Mouse (Mus musculus): ENCODE data around the gene Klc4. TPM values are rescaled to one million over a fixed set of nuclear protein-coding genes. Genes with fewer than 3 reads are reported as not detected.

Gene Klc4
- polyA plus RNA-seq, 1 experiment from 2014 or later: 40.0 TPM

GRCm38 (mm10) chr17:46628471-46628790 lies 17.4 kb downstream of the Klc4 start:
- Histone ChIP-seq H3K36me3 (peaks cover 24% of the 10 kb centered on the region), H3K9ac (peak overlapping the region; percentile 95), H3K27me3 (no peaks in the 10 kb centered on the region), H3K9me3 (replicated peaks) (no peaks in the 10 kb centered on the region), H3K27ac (peak overlapping the region; percentile 96), H3K4me3 (peak overlapping the region; percentile 94), H3K4me1 (peaks cover 59% of the 10 kb centered on the region), H3K4me2 (replicated peaks) (peak overlapping the region; percentile 84)
- peak; percentile 9; the same call in 1 of the 2 replicates for ATAC-seq (ENCODE audit: low FRiP score)
- WGBS: under 1% methylated on average over 13 of the region's 13 CpGs

- peak overlapping the region; percentile 84 for H3K4me2 ChIP-seq (replicated peaks)
- H3K4me1 ChIP-seq: peaks cover 70% of the 10 kb centered on the region
- peak overlapping the region; percentile 94 for H3K4me3 ChIP-seq
- H3K9ac ChIP-seq: peak overlapping the region; percentile 95
- ATAC-seq (ENCODE audit: low FRiP score): no peak
- H3K27me3 ChIP-seq: no peaks in the 10 kb centered on the region
- H3K36me3 ChIP-seq: peaks cover 14% of the 10 kb centered on the region
- no peaks in the 10 kb centered on the region for H3K9me3 ChIP-seq (replicated peaks)
- H3K27ac ChIP-seq: no peak overlapping the region
- 57% methylated on average over 6 of the region's 6 CpGs for WGBS
Observed at GRCm38 (mm10) chr17:46627409-46627808, 18.4 kb downstream of the Klc4 start.

- ATAC-seq (ENCODE audit: low FRiP score): no peak
- Histone ChIP-seq H3K4me2 (replicated peaks) (0 out of 2 replicates have a peak overlapping the region, but pooled peaks have one; percentile 15), H3K36me3 (no peaks in the 10 kb centered on the region), H3K4me1 (peaks cover 78% of the 10 kb centered on the region), H3K27ac (peak overlapping the region; percentile 23; the same call in 1 of the 2 replicates), H3K4me3 (no peak overlapping the region), H3K9ac (peak overlapping the region; percentile 28; the same call in 1 of the 2 replicates), H3K27me3 (no peaks in the 10 kb centered on the region), H3K9me3 (replicated peaks) (no peaks in the 10 kb centered on the region)
- WGBS: 60% methylated on average over 12 of the region's 12 CpGs
Observed at GRCm38 (mm10) chr17:46624598-46624997, 21.2 kb downstream of the Klc4 start.

DNA sequence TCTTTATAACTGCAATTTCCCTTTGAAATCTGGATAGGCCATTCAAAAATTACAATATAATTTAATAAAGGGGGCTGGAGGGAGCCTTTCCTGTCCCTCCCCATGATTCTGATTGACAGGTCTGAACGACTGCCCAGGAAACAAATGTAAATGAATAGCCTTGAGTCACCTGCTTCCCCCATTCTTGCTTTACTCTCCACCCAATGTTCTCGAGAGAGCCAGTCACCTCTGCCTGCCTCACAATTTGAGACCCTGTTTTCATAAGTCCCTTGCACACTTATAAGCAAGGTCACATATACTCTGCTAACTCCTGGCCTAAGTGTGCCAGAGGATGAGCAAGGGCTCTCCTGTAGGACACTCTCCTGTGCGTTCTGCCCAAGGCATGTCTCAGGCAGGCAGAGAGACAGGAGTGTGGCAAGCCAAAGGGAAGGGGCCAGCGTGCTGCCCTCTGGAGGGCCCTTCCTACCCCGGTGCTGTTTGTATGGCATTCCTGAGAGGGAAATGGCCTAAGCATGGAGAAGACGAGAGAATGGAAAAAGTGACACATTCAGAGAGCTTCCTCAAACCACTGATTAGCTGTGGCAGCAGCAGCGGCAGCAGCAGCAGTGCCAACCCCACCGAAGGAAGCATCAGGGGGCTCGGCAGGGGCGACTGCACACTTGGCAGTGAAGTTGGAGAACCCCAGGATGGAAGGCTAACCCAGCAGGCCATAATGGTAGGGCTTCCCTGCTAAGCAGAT lies 21.8 kb downstream of the Klc4 start:
- peak overlapping the region; percentile 40 for H3K27ac ChIP-seq
- H3K27me3 ChIP-seq: no peaks in the 10 kb centered on the region
- H3K4me1 ChIP-seq: peaks cover 82% of the 10 kb centered on the region
- no peak overlapping the region for H3K4me3 ChIP-seq
- 0 out of 2 replicates have a peak overlapping the region, but pooled peaks have one; percentile 15 for H3K4me2 ChIP-seq (replicated peaks)
- no peaks in the 10 kb centered on the region for H3K36me3 ChIP-seq
- 29% methylated on average over 10 of the region's 10 CpGs for WGBS
- H3K9ac ChIP-seq: peak overlapping the region; percentile 28; the same call in 1 of the 2 replicates
- no peak for ATAC-seq (ENCODE audit: low FRiP score)
- no peaks in the 10 kb centered on the region for H3K9me3 ChIP-seq (replicated peaks)

DNA sequence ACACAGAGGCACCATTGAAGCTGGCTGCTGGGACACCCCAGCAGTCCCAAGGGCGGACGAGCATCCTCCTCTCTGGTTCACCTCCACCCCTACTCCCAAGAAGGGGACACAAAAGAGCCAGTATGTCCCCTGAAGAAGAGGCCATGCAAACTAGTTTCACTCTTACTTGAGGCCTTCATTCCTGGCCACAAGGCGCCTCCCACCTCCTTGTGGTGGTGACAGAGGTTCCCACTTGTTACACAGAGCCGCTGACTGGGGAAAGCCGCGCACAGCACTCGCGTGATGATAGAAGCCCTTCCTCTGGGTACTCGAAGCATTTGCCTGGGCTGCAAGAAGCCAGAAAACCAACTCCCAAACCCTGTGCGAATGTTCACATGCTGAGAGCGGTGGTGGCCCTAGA lies 23.6 kb downstream of the Klc4 start:
- 82% methylated on average over 11 of the region's 11 CpGs for WGBS
- no peak overlapping the region for H3K9ac ChIP-seq
- no peaks in the 10 kb centered on the region for H3K27me3 ChIP-seq
- no peak overlapping the region for H3K4me3 ChIP-seq
- peaks cover 89% of the 10 kb centered on the region for H3K4me1 ChIP-seq
- no peak for ATAC-seq (ENCODE audit: low FRiP score)
- H3K36me3 ChIP-seq: no peaks in the 10 kb centered on the region
- H3K4me2 ChIP-seq (replicated peaks): no peak overlapping the region
- no peak overlapping the region; the same call in 1 of the 2 replicates for H3K27ac ChIP-seq
- H3K9me3 ChIP-seq (replicated peaks): no peaks in the 10 kb centered on the region

DNA sequence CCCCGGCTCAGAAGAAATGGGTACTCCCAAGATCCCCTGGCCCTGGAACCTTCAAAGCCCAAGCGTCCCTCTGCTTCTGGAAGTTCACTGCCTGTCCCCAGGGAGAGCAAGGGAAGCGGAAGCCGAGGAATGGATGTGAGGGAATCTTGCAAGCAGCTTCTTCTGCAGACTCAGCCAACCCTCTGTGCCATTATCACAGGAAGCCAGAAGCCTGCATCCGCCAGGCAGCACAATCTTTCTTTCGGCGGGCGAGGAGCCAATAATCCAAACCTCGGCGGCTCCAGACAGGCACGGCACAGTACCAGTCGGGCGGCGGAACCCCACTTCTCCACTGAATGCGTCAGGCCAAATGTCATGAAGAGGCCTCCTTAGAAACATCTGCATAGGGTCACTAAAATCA lies 24.5 kb downstream of the Klc4 start:
- H3K27ac ChIP-seq: peak overlapping the region; percentile 60; the same call in 1 of the 2 replicates

DNA sequence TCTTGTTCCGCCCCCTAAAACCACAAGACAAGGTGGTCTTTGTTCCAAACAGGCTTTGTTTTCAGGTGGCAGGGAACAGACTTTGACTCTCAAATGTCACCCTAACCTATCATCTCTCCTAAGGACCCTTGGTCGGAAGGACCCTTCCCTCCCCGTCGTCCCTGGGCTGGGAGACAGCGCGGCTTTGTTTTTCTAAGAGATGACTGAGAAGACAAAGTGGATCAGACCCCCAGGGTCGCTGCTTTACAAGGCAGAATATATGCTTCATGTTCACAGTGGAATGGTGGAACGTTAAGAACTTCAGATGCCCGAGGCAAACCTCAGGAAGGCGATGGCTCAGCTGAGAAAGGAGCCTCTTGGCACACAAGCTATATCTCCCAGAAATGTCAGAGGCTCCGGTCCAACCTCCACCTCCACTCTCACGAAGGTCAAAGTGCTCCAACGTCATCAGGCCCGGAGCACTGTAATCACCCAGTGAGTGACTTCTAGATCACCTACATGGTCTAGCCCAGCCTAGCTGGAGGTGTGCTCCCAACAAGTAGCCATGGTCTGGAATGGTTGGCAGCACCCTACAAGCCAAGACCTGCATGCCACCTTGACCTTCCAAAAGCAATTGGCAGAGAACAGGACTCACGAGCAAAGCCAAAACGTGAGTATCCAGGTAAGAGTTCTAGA lies 26.0 kb downstream of the Klc4 start:
- H3K4me1 ChIP-seq: peaks cover 82% of the 10 kb centered on the region
- H3K4me3 ChIP-seq: no peak overlapping the region
- 26% methylated on average over 16 of the region's 16 CpGs for WGBS
- H3K9ac ChIP-seq: peak overlapping the region; percentile 55; the same call in 1 of the 2 replicates
- peak overlapping the region; percentile 87 for H3K27ac ChIP-seq
- H3K9me3 ChIP-seq (replicated peaks): no peaks in the 10 kb centered on the region
- H3K27me3 ChIP-seq: no peaks in the 10 kb centered on the region
- peak overlapping the region; percentile 34 for H3K4me2 ChIP-seq (replicated peaks)
- no peaks in the 10 kb centered on the region for H3K36me3 ChIP-seq
- ATAC-seq (ENCODE audit: low FRiP score): no peak

More for the DNA sequence above, 24.5 kb downstream of the Klc4 start:
- WGBS: 66% methylated on average over 15 of the region's 15 CpGs
- H3K4me2 ChIP-seq (replicated peaks): no peak overlapping the region
- H3K9me3 ChIP-seq (replicated peaks): no peaks in the 10 kb centered on the region
- peaks cover 87% of the 10 kb centered on the region for H3K4me1 ChIP-seq
- H3K9ac ChIP-seq: no peak overlapping the region
- H3K4me3 ChIP-seq: no peak overlapping the region
- no peak for ATAC-seq (ENCODE audit: low FRiP score)
- H3K27me3 ChIP-seq: no peaks in the 10 kb centered on the region
- no peaks in the 10 kb centered on the region for H3K36me3 ChIP-seq

GRCm38 (mm10) chr17:46618769-46619682 lies 26.8 kb downstream of the Klc4 start:
- no peaks in the 10 kb centered on the region for H3K36me3 ChIP-seq
- 4% methylated on average over 27 of the region's 27 CpGs for whole genome bisulfite sequencing
- H3K27me3 ChIP-seq: no peaks in the 10 kb centered on the region
- peak overlapping the region; percentile 34 for H3K4me2 ChIP-seq (replicated peaks)
- H3K9me3 ChIP-seq (replicated peaks): no peaks in the 10 kb centered on the region
- H3K4me1 ChIP-seq: peaks cover 75% of the 10 kb centered on the region
- peak overlapping the region; percentile 87 for H3K27ac ChIP-seq
- peak overlapping the region; percentile 1; the same call in 1 of the 2 replicates for H3K4me3 ChIP-seq
- peak overlapping the region; percentile 55 for H3K9ac ChIP-seq
- peak; percentile 18; the same call in 1 of the 2 replicates for ATAC-seq (ENCODE audit: low FRiP score)

DNA sequence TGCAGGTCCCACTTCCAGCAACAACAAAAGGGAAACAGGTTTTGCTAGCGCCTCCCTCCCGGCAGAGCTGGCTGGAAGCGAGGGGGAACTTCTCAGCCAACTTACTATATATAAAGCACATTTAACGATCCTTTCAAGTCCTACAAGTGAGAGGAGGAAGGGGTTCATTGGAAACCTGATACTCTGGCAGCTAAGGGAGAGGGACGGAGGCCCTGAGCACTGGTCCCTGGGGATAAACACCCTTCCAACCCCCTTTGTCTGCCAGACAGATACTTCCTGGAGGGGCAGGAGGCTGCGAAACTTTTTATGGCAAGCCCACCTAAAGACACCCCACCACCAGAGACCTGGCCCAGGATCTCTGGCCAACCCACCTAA lies 27.4 kb downstream of the Klc4 start:
- peak overlapping the region; percentile 87 for H3K27ac ChIP-seq
- no peak overlapping the region for H3K4me3 ChIP-seq
- H3K4me1 ChIP-seq: peaks cover 75% of the 10 kb centered on the region
- no peaks in the 10 kb centered on the region for H3K9me3 ChIP-seq (replicated peaks)
- no peak for ATAC-seq (ENCODE audit: low FRiP score)
- H3K9ac ChIP-seq: 0 out of 2 replicates have a peak overlapping the region, but pooled peaks have one; percentile 55
- no peaks in the 10 kb centered on the region for H3K36me3 ChIP-seq
- H3K27me3 ChIP-seq: no peaks in the 10 kb centered on the region
- WGBS: 6% methylated on average over 6 of the region's 6 CpGs
- peak overlapping the region; percentile 34 for H3K4me2 ChIP-seq (replicated peaks)

GRCm38 (mm10) chr17:46617799-46618198 lies 28.0 kb downstream of the Klc4 start:
- H3K4me3 ChIP-seq: no peak overlapping the region
- no peak for ATAC-seq (ENCODE audit: low FRiP score)
- peaks cover 75% of the 10 kb centered on the region for H3K4me1 ChIP-seq
- H3K36me3 ChIP-seq: no peaks in the 10 kb centered on the region
- H3K27me3 ChIP-seq: no peaks in the 10 kb centered on the region
- no peaks in the 10 kb centered on the region for H3K9me3 ChIP-seq (replicated peaks)
- peak overlapping the region; percentile 87; the same call in 1 of the 2 replicates for H3K27ac ChIP-seq
- peak overlapping the region; percentile 34; the same call in 1 of the 2 replicates for H3K4me2 ChIP-seq (replicated peaks)
- WGBS: 57% methylated on average over 12 of the region's 12 CpGs
- H3K9ac ChIP-seq: no peak overlapping the region

DNA sequence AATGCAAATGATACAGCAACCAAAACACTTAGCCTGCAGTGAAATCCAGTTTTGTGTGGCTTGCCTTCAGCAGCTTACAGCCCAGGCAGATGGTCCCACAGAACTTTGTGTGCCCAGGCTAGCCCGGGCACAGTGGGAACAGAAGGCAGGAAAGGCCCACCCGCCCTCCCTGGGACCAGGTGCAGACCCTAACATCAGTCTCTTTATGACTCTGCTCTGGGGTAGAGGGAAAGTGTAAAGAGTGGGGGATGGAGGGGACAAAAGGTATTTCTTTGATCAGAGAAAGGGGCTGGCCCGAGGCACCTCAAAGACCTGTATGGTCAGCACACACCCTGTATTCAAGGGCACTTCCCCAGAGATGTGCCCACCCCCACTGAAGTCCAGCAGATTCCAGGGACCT lies 32.6 kb downstream of the Klc4 start:
- no peak for ATAC-seq (ENCODE audit: low FRiP score)
- WGBS: 50% methylated on average over 3 of the region's 3 CpGs
- H3K27ac ChIP-seq: no peak overlapping the region

More for the DNA sequence above, 32.6 kb downstream of the Klc4 start:
- peaks cover 50% of the 10 kb centered on the region for H3K4me1 ChIP-seq
- H3K4me2 ChIP-seq (replicated peaks): no peak overlapping the region
- H3K9ac ChIP-seq: no peak overlapping the region
- H3K36me3 ChIP-seq: peaks cover 4% of the 10 kb centered on the region; the same call in 1 of the 2 replicates
- H3K9me3 ChIP-seq (replicated peaks): no peaks in the 10 kb centered on the region
- H3K4me3 ChIP-seq: no peak overlapping the region
- H3K27me3 ChIP-seq: no peaks in the 10 kb centered on the region

All from hindbrain, embryonic 12.5 days (tissue).